Mouse (Mus musculus): Measurements from ENCODE around the gene Sptbn4.

The Sptbn4 gene

DNA sequence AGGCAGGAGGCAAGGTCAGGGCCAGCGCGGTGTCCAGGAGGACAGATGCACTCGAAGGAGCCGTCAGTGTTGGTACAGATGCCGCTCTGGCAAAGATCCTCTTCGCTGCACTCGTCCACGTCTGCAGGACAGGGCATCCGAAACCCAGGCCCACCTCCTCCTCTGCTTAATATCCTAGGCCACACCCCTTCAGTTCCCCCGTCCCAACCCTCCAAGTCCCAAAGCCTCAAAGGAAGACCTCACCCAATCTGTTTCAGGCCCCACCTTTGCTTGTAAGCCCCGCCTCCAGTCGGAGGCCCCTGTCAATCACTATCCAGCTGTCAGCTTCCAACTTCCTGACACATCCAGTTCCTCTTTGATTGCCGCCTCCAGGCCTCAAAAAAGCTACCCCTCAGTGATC, 125.2 kb downstream of the Sptbn4 start:
- no peak for DNase-seq

DNA sequence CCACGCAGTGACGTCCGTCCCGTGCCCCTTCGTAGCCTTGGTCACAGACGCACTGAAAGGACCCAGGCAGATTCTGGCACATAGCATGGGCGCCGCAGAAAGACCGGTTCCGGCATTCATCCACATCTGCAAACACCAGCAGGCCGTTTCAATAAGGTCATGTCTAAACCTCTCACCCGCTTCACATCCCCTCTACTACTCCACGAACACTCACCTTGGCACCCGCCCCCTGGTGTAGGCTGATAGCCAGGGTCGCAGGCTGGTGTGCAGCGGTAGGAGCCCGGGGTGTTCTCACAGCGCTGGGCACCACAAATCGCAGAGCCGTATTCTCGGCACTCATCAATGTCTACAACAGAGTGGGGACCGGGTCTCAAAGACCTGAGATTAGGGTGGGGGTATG, 128.1 kb downstream of the Sptbn4 start:
- DNase-seq: no peak

DNA sequence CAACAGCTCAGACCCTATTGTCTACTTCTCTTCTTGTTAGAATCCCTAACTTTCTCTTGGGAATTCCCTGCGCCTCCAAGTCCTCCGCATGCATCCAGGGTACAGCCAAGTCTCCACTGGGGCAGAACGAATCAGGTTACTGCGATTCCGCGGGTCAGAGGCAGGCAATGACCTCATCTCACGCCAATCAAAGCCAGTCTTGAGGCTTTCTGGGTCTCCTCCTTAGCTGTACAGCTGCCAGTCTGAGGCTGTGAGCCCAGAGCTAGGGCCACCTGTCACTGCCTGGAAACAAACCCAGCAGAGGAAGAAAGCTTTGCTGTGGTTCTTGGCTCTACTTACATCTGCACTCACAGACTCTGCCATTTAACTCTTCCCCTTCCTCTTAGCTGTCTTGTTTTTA, 131.5 kb downstream of the Sptbn4 start:
- no peak for DNase-seq

DNA sequence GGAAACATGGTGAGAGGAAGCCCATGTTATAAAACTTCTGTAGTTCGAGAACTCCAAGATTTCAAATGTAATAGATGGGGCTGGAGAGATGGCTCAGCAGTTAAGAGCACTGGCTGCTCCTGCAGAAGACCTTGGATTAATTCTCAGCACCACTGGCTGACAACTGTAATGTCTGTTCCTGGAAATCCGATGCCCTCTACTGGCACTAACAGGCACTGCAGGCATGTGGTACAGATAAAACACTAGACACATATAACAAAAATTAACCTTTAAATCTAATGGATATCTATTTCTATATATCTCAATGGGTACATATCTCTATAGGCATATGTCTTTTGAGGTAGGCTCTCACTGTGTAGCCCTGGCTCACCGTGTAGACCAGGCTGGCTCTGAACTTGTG, 133.1 kb downstream of the Sptbn4 start:
- DNase-seq: no peak

DNA sequence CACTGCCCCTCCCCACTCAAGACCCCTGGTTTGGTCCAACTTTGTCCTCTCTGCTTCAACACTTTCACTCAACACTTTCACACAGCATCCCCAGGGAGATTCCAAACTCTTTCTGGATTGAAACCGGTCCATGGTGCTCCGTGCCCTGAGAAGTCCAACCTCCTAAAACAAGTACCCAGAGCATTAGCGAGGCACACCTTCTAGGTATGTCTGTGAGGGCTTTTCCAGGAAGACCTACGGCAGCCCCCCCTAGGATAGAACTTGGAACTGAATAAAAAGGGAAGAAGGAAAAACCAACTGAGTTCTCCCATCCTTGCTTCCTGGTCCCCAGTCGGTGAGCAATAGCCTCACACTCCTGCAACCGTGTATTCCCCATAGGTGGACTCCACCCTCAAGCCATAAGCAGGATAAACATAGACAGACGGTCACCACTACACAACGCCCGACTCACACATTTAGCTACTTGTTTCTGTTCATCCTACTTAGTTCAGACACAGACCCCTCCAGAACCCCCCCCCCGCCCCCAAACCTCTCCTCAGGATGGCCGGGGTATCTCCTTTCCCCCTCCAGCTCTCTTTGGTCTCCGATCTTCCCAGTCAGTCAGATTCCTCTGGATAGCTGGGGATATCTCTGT, 135.7 kb downstream of the Sptbn4 start:
- no peak for DNase-seq

DNA sequence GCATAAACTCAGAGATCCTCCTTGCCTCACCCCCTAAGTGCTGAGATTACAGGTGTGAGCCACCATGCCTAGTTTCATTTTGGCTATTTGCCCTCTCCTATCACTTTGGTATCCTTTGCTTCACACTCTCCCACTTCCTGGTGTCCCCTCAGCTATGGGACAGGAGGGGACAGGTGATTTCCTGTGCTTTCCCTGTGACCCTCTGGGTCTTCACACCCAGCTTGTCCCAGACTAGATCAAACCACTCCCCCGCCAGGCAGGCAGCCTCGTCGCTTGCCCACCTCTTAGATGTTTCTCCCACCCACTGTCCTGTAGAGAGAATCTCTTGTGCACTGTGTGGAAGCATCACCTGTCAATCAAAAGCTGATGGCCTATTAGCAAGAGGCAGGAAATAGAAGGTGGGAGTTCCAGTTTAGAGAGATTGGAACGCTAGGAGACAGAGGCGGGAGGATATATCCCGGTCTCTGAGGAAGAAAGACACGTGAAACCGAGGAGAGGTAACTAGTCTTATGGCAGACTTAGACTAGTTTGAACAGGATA, 136.4 kb downstream of the Sptbn4 start:
- DNase-seq: no peak

DNA sequence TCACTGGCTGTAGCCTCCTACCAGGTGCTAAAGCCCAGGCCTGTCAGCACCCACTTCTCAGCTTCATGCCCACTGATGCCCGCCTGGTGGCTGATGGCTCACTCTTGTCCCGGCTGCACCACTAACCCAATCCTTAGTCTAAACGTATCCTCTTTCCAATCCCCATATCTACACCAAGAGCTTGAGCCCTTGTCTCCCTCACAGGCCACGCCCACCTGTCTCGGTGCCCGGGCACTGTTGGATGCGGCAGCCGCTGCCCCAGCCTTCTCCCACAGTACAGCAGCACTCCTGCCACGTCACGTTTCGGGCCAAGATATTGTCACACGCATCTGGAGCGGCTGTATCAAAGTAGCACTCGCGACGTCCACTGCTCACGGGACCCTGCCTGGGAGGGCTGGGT, 137.2 kb downstream of the Sptbn4 start:
- peak; percentile 53 for DNase-seq

DNA sequence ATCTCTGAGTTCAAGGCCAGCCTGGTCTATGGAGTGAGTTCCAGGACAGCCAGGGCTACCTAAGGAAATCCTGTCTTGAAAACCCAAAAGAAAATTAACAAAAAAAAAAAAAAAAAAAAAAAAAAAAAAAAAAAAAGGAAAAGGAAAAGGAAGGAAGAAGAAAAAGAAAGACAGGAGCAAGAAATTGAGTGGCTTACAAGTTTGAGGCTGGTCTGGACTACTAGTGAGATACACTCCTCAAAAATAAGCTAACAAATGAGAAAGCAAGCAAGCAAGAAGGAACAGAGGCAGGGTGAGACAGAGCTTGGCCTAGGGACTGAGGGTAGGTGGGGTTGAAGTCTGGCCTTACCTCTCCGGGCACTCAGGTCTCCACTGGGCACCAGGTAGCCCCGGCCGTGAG, 137.7 kb downstream of the Sptbn4 start:
- DNase-seq: no peak

DNA sequence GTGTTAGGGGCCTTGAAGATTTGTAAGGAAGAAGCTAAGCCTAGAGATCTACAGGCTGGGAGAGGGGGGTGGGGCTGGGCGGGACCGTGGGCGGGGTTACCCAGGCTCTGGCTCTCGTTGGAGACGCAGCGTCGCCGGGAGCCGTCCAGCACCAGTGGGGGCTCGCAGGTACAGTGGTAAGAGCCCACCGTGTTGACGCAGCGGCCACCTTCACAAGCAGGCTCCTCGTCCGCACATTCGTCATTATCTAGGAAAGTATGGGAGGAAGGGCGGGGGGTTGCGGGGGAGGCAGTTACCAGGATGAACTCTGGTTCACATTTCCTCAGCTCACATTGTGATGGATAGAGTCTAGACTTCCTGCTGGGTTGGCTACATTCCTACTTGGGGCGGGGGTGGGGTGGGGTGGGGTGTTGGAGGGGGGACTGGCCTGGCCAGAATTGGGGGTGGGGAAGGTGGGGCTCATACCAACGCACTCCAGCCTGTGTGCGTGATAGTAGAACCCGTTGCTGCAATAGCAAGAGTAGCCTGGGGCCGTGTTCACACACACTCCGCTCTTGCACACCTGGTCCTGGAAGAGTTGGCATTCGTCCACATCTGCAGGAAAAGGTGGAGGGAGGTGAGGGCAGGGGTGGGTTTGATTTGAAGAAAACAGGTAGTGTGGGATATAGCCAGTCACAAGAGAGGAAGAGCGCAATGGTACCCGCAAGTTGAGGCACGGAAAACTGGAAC, 138.5 kb downstream of the Sptbn4 start:
- no peak for DNase-seq

DNA sequence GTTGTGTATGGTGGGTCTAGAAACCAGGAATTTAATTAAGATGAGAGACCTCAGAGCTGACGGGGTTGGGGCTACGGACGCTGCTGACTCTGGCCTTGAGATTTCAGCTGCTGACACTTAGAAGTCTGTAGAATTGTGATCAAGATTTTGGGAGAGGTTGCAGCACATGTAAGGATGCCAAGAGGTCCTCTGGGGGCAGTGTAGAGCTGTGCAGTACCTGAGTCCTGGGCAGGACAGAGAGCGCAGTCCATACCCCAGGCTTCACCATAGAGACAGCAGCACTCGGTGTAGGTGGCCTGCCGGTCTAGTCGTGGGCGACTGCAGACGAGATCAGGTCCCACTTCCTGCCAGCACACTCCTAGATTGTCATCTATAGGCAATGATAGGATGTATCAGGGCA, 139.9 kb downstream of the Sptbn4 start:
- DNase-seq: no peak

Measured in lung, postnatal 14 days (tissue).